Mouse (Mus musculus) lung, adult 2 months (tissue): ENCODE measurements around the gene Arl16. TPM values are rescaled to one million over a fixed set of nuclear protein-coding genes. Genes with fewer than 3 reads are reported as not detected.

Source experiments
- DNase-seq: peaks from one replicate; pipeline ENCODE4 v3.0.0; 2022
- H3K4me1 ChIP-seq: fragments of 200-500 bp; 2 replicates; pipeline ENCODE4 v1.6.1; 2011; ENCODE audit warnings: low read length; ENCODE audit not compliant: control insufficient read depth, insufficient read depth
- H3K4me3 ChIP-seq: fragments of 200-500 bp; replicated peaks from 2 replicates; pipeline ENCODE3; 2011; ENCODE audit warnings: low read depth, mild to moderate bottlenecking, control low read depth, low read length; ENCODE audit errors: extremely low read depth
- CTCF ChIP-seq: fragments of 200-500 bp; IDR thresholded peaks from 2 replicates; pipeline ENCODE4 v1.5.1; 2011; ENCODE audit warnings: mild to moderate bottlenecking, low read length, control low read depth; ENCODE audit not compliant: insufficient read depth
- POLR2A ChIP-seq: fragments of 200-500 bp; IDR thresholded peaks from 2 replicates; pipeline ENCODE4 v1.6.1; 2011; ENCODE audit warnings: low read depth, mild to moderate bottlenecking, control low read depth, low read length, borderline replicate concordance; ENCODE audit errors: extremely low read depth
- WGBS: fragments of 180-500 bp; shearing (Covaris S2); methylation state at CpG from one replicate; pipeline ENCODE4 v1.1.7; 2018; 5-methylcytosine and 5-hydroxymethylcytosine counted together
- polyA plus RNA-seq: library from polyadenylated mRNA; depleted of rRNA; stranded (reverse); fragments of >200 nt; gene quantifications from 2 replicates; pipeline ENCODE4 v1.2.3, GENCODE M21; 2012; rRNA removed

Gene Arl16
- polyA plus RNA-seq, 1 experiment = 17.3 TPM

- TF ChIP-seq CTCF = no peak
- no peak for TF ChIP-seq POLR2A
- H3K4me1 ChIP-seq = no peaks in the 10 kb centered on the region
- WGBS = 91% methylated on average over 3 of the region's 3 CpGs
- H3K4me3 ChIP-seq = no peak overlapping the region
- DNase-seq = no peak
Observed at GRCm38 (mm10) chr11:120442765-120443280, 24.6 kb downstream of the Arl16 start.

DNA sequence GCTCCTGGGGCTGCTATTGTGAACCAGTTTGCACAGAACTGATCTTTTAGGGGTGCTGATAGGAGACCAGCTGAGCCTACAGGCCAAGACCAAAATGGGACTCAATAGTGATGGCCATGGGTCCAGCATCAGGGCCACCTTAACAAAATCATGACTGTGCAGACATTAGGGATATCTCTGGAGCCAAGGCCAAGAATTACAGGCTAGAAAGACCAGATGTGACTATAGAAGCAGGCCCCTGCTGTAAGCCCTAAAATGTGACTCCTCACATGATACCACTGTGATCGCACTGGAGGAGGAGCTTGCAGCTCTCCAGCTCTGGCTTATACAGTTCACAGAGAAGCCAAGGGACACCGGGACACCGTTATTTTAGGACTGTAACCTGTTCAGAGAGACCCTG lies 25.1 kb downstream of the Arl16 start, which contains the start of gene Tspan10:
Gene Tspan10 (plus strand): TSS at position 301 of the 400 bp plus-strand sequence.
- TF ChIP-seq POLR2A = no peak
- no peak for TF ChIP-seq CTCF
- H3K4me1 ChIP-seq = no peaks in the 10 kb centered on the region
- no peak for DNase-seq
- H3K4me3 ChIP-seq = no peak within 1 kb of the TSS
- WGBS = 83% methylated on average over 3 of the region's 3 CpGs

DNA sequence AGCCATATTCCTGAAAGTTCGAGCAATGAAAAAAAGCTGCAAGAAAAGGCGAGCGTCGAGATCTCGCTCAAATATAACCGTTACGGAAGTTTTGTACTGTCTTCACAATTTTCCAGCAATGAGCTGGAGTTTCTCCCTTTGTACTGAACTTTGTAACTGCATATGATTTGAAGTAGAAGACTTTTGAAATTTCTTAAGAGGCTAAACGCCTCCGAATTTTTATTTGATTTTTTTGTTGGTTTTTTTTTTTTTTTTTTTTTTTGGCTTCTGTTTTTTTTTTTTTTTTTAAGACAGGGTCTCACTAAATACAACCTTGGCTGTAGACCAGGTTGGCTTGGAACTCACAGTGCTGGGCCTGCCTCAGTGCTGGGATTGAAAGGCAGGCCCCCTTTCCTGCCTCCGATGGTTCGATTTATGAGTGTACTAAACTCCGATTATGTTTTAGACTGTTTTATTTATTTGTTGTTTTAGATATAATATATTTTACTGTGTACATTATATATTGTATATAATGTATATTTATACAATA lies 29.5 kb downstream of the Arl16 start:
- TF ChIP-seq CTCF = no peak
- TF ChIP-seq POLR2A = no peak
- DNase-seq = no peak

DNA sequence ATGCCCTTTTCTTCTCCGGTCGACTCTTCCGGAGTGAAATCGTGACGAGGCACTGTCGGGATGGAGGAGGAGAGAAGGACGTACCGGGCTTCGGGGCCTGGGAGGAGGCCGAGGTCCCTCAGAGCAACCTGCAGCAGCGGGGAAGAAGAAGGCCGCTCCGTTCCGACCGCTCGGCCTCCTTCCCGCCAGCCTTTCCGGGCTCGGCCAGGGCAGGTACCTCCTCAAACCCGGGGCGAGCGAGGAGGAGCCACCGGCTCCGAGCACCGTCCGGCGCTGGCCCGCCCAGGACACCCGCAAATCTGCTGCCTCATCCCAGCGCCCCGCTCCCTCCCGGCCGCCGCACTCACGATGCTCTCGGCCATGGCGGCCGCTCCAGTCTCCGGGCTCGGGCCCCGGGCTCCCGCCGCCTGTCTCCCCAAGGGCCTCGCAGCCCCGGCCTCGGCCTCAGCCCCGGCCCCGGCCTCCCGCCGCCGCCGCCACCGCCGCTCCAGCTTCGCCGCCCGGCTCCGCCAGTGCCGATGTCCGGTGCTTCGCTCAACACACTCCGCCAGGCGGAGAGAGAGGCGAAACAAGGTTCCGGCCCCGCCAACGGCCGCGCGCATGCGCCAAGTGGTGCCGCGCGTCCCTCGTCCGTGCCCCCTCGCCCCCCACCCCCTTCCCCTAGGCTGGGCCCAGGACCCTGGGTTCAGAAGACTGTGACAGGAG lies 30.1 kb downstream of the Arl16 start, which contains the start of gene Nploc4:
Gene Nploc4 (minus strand): TSS at position 557 of the 705 bp plus-strand sequence.
- TF ChIP-seq CTCF (no peak), POLR2A (peak; percentile 61; the same call in 1 of the 2 replicates)
- 0 out of 2 replicates have a peak, but pooled peaks cover 4% of the 10 kb centered on the region for H3K4me1 ChIP-seq
- DNase-seq = peak; percentile 91
- peak within 1 kb of the TSS; percentile 53 for H3K4me3 ChIP-seq
- under 1% methylated on average over 77 of the region's 77 CpGs for WGBS

More for the DNA sequence above, 29.5 kb downstream of the Arl16 start:
- whole genome bisulfite sequencing = 19% methylated on average over 12 of the region's 12 CpGs
- Histone ChIP-seq H3K4me1 (0 out of 2 replicates have a peak, but pooled peaks cover 4% of the 10 kb centered on the region), H3K4me3 (peak overlapping the region; percentile 53)

- Histone ChIP-seq H3K4me1 (no peaks in the 10 kb centered on the region), H3K4me3 (no peak overlapping the region)
- 77% methylated on average over 3 of the region's 3 CpGs for WGBS
- TF ChIP-seq CTCF = no peak
- no peak for TF ChIP-seq POLR2A
- DNase-seq = no peak
Observed at GRCm38 (mm10) chr11:120426727-120427126, 40.7 kb downstream of the Arl16 start.

- peak; percentile 46 for DNase-seq
- TF ChIP-seq CTCF (peak; percentile 67), POLR2A (no peak)
- Histone ChIP-seq H3K4me1 (no peaks in the 10 kb centered on the region), H3K4me3 (no peak overlapping the region)
- 67% methylated on average over 9 of the region's 9 CpGs for WGBS
Observed at GRCm38 (mm10) chr11:120423569-120424295, 43.7 kb downstream of the Arl16 start.

DNA sequence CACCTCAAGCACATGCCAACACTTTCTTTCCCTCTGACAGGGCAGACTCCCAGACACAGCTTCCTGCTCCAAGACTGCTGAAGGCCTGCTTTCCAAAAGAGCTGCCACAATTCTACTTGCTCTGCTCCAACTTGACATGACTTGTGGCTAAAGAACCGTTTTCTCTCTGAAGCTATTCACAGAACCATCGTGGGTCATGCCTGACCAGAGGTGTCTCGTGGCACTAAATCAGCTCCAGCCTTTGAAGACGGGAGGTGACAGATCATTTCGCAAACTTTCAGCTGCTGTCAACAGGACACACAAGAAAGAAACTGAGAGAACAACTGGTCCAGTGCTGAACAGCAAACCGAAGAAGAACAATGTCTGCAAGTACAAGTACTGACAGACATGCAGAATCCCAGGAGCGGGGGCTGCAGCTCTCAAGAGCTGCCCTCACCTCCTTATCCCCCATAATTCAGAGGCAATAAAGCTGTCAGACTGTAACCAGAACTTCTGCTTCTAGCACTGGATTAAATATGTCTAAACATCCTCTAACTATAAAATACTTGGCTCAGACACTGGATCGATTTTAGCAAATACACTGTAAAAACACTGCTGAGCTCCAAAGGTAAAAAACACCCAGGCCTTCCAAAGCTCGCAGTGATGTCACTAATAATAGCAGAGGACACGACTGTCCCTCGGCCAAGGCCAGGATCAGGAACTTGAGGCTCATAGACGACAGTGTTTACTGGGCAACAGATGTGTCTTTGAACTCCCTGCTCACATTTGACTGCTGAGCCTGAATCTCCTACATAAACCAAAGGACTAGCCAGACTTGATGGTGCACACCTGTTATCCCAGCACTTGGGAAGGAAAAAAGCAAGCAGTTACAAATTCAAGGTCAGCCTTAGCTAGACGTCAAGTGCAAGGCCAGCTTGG lies 44.5 kb downstream of the Arl16 start:
- peak; percentile 7 for DNase-seq
- 70% methylated on average over 13 of the region's 13 CpGs for WGBS
- TF ChIP-seq POLR2A (no peak), CTCF (no peak)

DNA sequence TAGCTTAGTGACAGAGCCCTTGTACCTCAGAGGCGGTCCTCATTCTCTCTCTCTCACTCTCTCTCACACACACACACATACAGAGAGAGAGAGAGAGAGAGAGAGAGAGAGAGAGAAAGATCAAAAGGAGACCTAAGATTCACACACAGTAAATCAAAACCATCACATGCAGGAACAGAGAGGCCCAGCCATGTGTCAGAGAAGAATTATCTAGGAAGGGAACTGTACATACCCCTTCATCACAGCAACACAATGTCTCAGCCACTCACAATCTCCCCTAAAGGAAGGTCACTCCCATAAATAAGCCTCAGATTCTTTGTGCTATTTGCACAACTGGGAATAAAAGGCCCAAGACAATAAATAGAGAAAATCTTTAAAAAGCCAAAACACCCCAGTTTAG lies 48.8 kb downstream of the Arl16 start:
- 94% methylated on average over 1 of the region's 1 CpGs for WGBS
- no peak overlapping the region for H3K4me3 ChIP-seq
- no peak for DNase-seq
- TF ChIP-seq POLR2A = no peak
- no peak for TF ChIP-seq CTCF
- no peaks in the 10 kb centered on the region for H3K4me1 ChIP-seq

More for the DNA sequence above, 44.5 kb downstream of the Arl16 start:
- Histone ChIP-seq H3K4me1 (no peaks in the 10 kb centered on the region), H3K4me3 (no peak overlapping the region)

GRCm38 (mm10) chr11:120417852-120418251 lies 49.6 kb downstream of the Arl16 start:
- 90% methylated on average over 7 of the region's 7 CpGs for WGBS
- H3K4me1 ChIP-seq = no peaks in the 10 kb centered on the region
- TF ChIP-seq POLR2A (no peak), CTCF (no peak)
- no peak overlapping the region for H3K4me3 ChIP-seq
- no peak for DNase-seq

Other genes with a start within 250 kb of the Arl16 start
- 10.8 and 12.4 TPM in 2 replicates for gene Bahcc1, start 234.7 kb downstream of the Arl16 start, polyA plus RNA-seq
- 941 and 1,175 TPM in 2 replicates for gene Actg1, start 119.1 kb downstream of the Arl16 start, polyA plus RNA-seq
- 0.06 and 0.60 TPM in 2 replicates for gene Fscn2, start 106.1 kb downstream of the Arl16 start, polyA plus RNA-seq
- 61.9 and 67.1 TPM in 2 replicates for gene Faap100, start 88.8 kb downstream of the Arl16 start, polyA plus RNA-seq
- gene Nploc4, start 29.9 kb downstream of the Arl16 start, polyA plus RNA-seq = 39.2 and 49.8 TPM in 2 replicates
- gene Tspan10, start 25.0 kb downstream of the Arl16 start, polyA plus RNA-seq = 0.06 TPM in 1 of 2 replicates, not detected in the other
- gene Pde6g, start 14.1 kb downstream of the Arl16 start, polyA plus RNA-seq = 0.45 and 0.57 TPM in 2 replicates
- gene Oxld1, start 9.5 kb downstream of the Arl16 start, polyA plus RNA-seq = 11.9 and 14.9 TPM in 2 replicates
- 11.0 and 14.5 TPM in 2 replicates for gene Ccdc137, start 9.5 kb downstream of the Arl16 start, polyA plus RNA-seq
- gene Mrpl12, start 17.0 kb upstream of the Arl16 start, polyA plus RNA-seq = 48.0 and 51.4 TPM in 2 replicates
- 157 and 174 TPM in 2 replicates for gene Slc25a10, start 24.2 kb upstream of the Arl16 start, polyA plus RNA-seq
- 0.86 and 1.0 TPM in 2 replicates for gene Gcgr, start 63.1 kb upstream of the Arl16 start, polyA plus RNA-seq
- 133 and 168 TPM in 2 replicates for gene Mcrip1, start 82.1 kb upstream of the Arl16 start, polyA plus RNA-seq
- 3.3 TPM in 1 of 2 replicates, not detected in the other for gene Ppp1r27, start 83.5 kb upstream of the Arl16 start, polyA plus RNA-seq
- gene P4hb, start 105.6 kb upstream of the Arl16 start, polyA plus RNA-seq = 192 and 254 TPM in 2 replicates
- gene Arhgdia, start 114.0 kb upstream of the Arl16 start, polyA plus RNA-seq = 890 and 923 TPM in 2 replicates
- gene Alyref, start 130.8 kb upstream of the Arl16 start, polyA plus RNA-seq = 26.1 and 29.1 TPM in 2 replicates
- gene Anapc11, start 130.8 kb upstream of the Arl16 start, polyA plus RNA-seq = 136 and 159 TPM in 2 replicates
- gene Npb, start 140.9 kb upstream of the Arl16 start, polyA plus RNA-seq = 2.5 and 3.0 TPM in 2 replicates
- 217 and 238 TPM in 2 replicates for gene Pcyt2, start 150.3 kb upstream of the Arl16 start, polyA plus RNA-seq
- 75.2 and 84.1 TPM in 2 replicates for gene Sirt7, start 157.6 kb upstream of the Arl16 start, polyA plus RNA-seq
- gene Mafg, start 166.0 kb upstream of the Arl16 start, polyA plus RNA-seq = 41.5 and 51.3 TPM in 2 replicates
- 4.1 and 4.5 TPM in 2 replicates for gene Pycr1, start 176.2 kb upstream of the Arl16 start, polyA plus RNA-seq
- gene Myadml2, start 180.6 kb upstream of the Arl16 start, polyA plus RNA-seq = 1.1 and 3.1 TPM in 2 replicates
- gene Notum, start 193.6 kb upstream of the Arl16 start, polyA plus RNA-seq = 15.5 and 20.6 TPM in 2 replicates
- 86.9 and 95.8 TPM in 2 replicates for gene Aspscr1, start 205.4 kb upstream of the Arl16 start, polyA plus RNA-seq
- gene Cenpx, start 246.1 kb upstream of the Arl16 start, polyA plus RNA-seq = 68.0 and 69.1 TPM in 2 replicates
- gene Lrrc45, start 246.3 kb upstream of the Arl16 start, polyA plus RNA-seq = 35.6 and 40.1 TPM in 2 replicates